Mouse (Mus musculus): ENCODE results near the gene Bcl7c. TPM values are rescaled to one million over a fixed set of nuclear protein-coding genes. Genes with fewer than 3 reads are reported as not detected.

The Bcl7c gene
- polyA plus RNA-seq, 1 experiment = 94.7 TPM

GRCm38 (mm10) chr7:127656946-127657345 lies 51.8 kb downstream of the Bcl7c start:
- TF ChIP-seq TCF3 (IDR thresholded peaks at IDR 0.05; ENCODE audit: insufficient read length, low read depth) = no peak
- peak; percentile 32 for TF ChIP-seq MAX (IDR thresholded peaks at IDR 0.05; ENCODE audit: low read depth)

GRCm38 (mm10) chr7:127654318-127654717 lies 54.4 kb downstream of the Bcl7c start:
- Histone ChIP-seq H3ac (ENCODE audit: control insufficient read depth, insufficient read length) (no peak overlapping the region), H3K27me3 (ENCODE audit: control insufficient read depth, insufficient read depth, insufficient read length) (peaks cover 7% of the 10 kb centered on the region), H3K79me2 (ENCODE audit: control insufficient read depth, insufficient read depth) (no peaks in the 10 kb centered on the region), H3K4me3 (no peak overlapping the region), H3K4me2 (ENCODE audit: low read depth) (no peak overlapping the region), H3K36me3 (ENCODE audit: control insufficient read depth, insufficient read depth) (no peaks in the 10 kb centered on the region)
- no peak for TF ChIP-seq SRF (IDR thresholded peaks at IDR 0.05; ENCODE audit: control insufficient read depth, insufficient read length, low read depth)
- TF ChIP-seq POLR2AphosphoS2 (IDR thresholded peaks at IDR 0.05; ENCODE audit: insufficient read length, low read depth) = no peak
- no peak for TF ChIP-seq TCF12 (IDR thresholded peaks at IDR 0.05; ENCODE audit: insufficient read depth, poor library complexity, severe bottlenecking)
- no peak for TF ChIP-seq E2F4 (IDR thresholded peaks at IDR 0.05; ENCODE audit: insufficient read depth)
- no peak for TF ChIP-seq CEBPB (IDR thresholded peaks at IDR 0.05; ENCODE audit: insufficient read depth, poor library complexity, severe bottlenecking)
- no peak for TF ChIP-seq POLR2A (IDR thresholded peaks at IDR 0.05; ENCODE audit: insufficient read length, low read depth)
- no peak for TF ChIP-seq TCF3 (IDR thresholded peaks at IDR 0.05; ENCODE audit: insufficient read length, low read depth)

More at GRCm38 (mm10) chr7:127656946-127657345, 51.8 kb downstream of the Bcl7c start:
- no peaks in the 10 kb centered on the region for H3K27me3 ChIP-seq (ENCODE audit: control insufficient read depth, insufficient read depth, insufficient read length)
- no peaks in the 10 kb centered on the region for H3K79me2 ChIP-seq (ENCODE audit: control insufficient read depth, insufficient read depth)
- no peaks in the 10 kb centered on the region for H3K36me3 ChIP-seq (ENCODE audit: control insufficient read depth, insufficient read depth)
- H3ac ChIP-seq (ENCODE audit: control insufficient read depth, insufficient read length) = no peak overlapping the region
- no peak overlapping the region for H3K4me2 ChIP-seq (ENCODE audit: low read depth)
- no peak overlapping the region for H3K4me3 ChIP-seq

GRCm38 (mm10) chr7:127652050-127652449 lies 56.7 kb downstream of the Bcl7c start:
- Histone ChIP-seq H3K27me3 (ENCODE audit: control insufficient read depth, insufficient read depth, insufficient read length) (peaks cover 7% of the 10 kb centered on the region), H3K36me3 (ENCODE audit: control insufficient read depth, insufficient read depth) (no peaks in the 10 kb centered on the region), H3K4me3 (no peak overlapping the region), H3ac (ENCODE audit: control insufficient read depth, insufficient read length) (no peak overlapping the region), H3K4me2 (ENCODE audit: low read depth) (no peak overlapping the region), H3K79me2 (ENCODE audit: control insufficient read depth, insufficient read depth) (no peaks in the 10 kb centered on the region)
- TF ChIP-seq TCF12 (IDR thresholded peaks at IDR 0.05; ENCODE audit: insufficient read depth, poor library complexity, severe bottlenecking) (no peak), CEBPB (IDR thresholded peaks at IDR 0.05; ENCODE audit: insufficient read depth, poor library complexity, severe bottlenecking) (no peak), TCF3 (IDR thresholded peaks at IDR 0.05; ENCODE audit: insufficient read length, low read depth) (no peak), USF1 (IDR thresholded peaks at IDR 0.05; ENCODE audit: low read depth) (no peak), POLR2A (IDR thresholded peaks at IDR 0.05; ENCODE audit: insufficient read length, low read depth) (no peak), SRF (IDR thresholded peaks at IDR 0.05; ENCODE audit: control insufficient read depth, insufficient read length, low read depth) (no peak), REST (IDR thresholded peaks at IDR 0.05; ENCODE audit: insufficient read depth, insufficient read length) (no peak), POLR2AphosphoS2 (IDR thresholded peaks at IDR 0.05; ENCODE audit: insufficient read length, low read depth) (no peak), MYOD1 (IDR thresholded peaks at IDR 0.05; ENCODE audit: control insufficient read depth in 1 of 3, insufficient read length in 2 of 3, low read depth in 2 of 3) (no peak)

- Histone ChIP-seq H3ac (ENCODE audit: control insufficient read depth, insufficient read length) (no peak overlapping the region), H3K4me3 (no peak overlapping the region), H3K4me2 (ENCODE audit: low read depth) (no peak overlapping the region), H3K36me3 (ENCODE audit: control insufficient read depth, insufficient read depth) (no peaks in the 10 kb centered on the region), H3K27me3 (ENCODE audit: control insufficient read depth, insufficient read depth, insufficient read length) (peaks cover 7% of the 10 kb centered on the region), H3K79me2 (ENCODE audit: control insufficient read depth, insufficient read depth) (no peaks in the 10 kb centered on the region)
- TF ChIP-seq CEBPB (IDR thresholded peaks at IDR 0.05; ENCODE audit: insufficient read depth, poor library complexity, severe bottlenecking) (no peak), TCF3 (IDR thresholded peaks at IDR 0.05; ENCODE audit: insufficient read length, low read depth) (no peak), SRF (IDR thresholded peaks at IDR 0.05; ENCODE audit: control insufficient read depth, insufficient read length, low read depth) (no peak), REST (IDR thresholded peaks at IDR 0.05; ENCODE audit: insufficient read depth, insufficient read length) (no peak), POLR2A (IDR thresholded peaks at IDR 0.05; ENCODE audit: insufficient read length, low read depth) (no peak), MYOD1 (IDR thresholded peaks at IDR 0.05; ENCODE audit: control insufficient read depth in 1 of 3, insufficient read length in 2 of 3, low read depth in 2 of 3) (no peak)
These were observed 57.1 kb downstream of the Bcl7c start for GRCm38 (mm10) chr7:127651624-127652023.

- Histone ChIP-seq H3ac (ENCODE audit: control insufficient read depth, insufficient read length) (no peak overlapping the region), H3K27me3 (ENCODE audit: control insufficient read depth, insufficient read depth, insufficient read length) (peaks cover 25% of the 10 kb centered on the region), H3K79me2 (ENCODE audit: control insufficient read depth, insufficient read depth) (no peaks in the 10 kb centered on the region), H3K4me3 (no peak overlapping the region), H3K36me3 (ENCODE audit: control insufficient read depth, insufficient read depth) (no peaks in the 10 kb centered on the region), H3K4me2 (ENCODE audit: low read depth) (no peak overlapping the region)
- TF ChIP-seq SRF (IDR thresholded peaks at IDR 0.05; ENCODE audit: control insufficient read depth, insufficient read length, low read depth) (no peak), USF1 (IDR thresholded peaks at IDR 0.05; ENCODE audit: low read depth) (no peak), MAX (IDR thresholded peaks at IDR 0.05; ENCODE audit: low read depth) (no peak), E2F4 (IDR thresholded peaks at IDR 0.05; ENCODE audit: insufficient read depth) (no peak), POLR2AphosphoS2 (IDR thresholded peaks at IDR 0.05; ENCODE audit: insufficient read length, low read depth) (no peak), POLR2A (IDR thresholded peaks at IDR 0.05; ENCODE audit: insufficient read length, low read depth) (no peak), CEBPB (IDR thresholded peaks at IDR 0.05; ENCODE audit: insufficient read depth, poor library complexity, severe bottlenecking) (no peak), MYOG (IDR thresholded peaks at IDR 0.05; ENCODE audit: control insufficient read depth in 1 of 3, insufficient read depth in 1 of 3, insufficient read length in 2 of 3, low read depth in 2 of 3) (no peak), MYOD1 (IDR thresholded peaks at IDR 0.05; ENCODE audit: control insufficient read depth in 1 of 3, insufficient read length in 2 of 3, low read depth in 2 of 3) (no peak), REST (IDR thresholded peaks at IDR 0.05; ENCODE audit: insufficient read depth, insufficient read length) (no peak), TCF12 (IDR thresholded peaks at IDR 0.05; ENCODE audit: insufficient read depth, poor library complexity, severe bottlenecking) (no peak), TCF3 (IDR thresholded peaks at IDR 0.05; ENCODE audit: insufficient read length, low read depth) (no peak)
These were observed 59.5 kb downstream of the Bcl7c start for GRCm38 (mm10) chr7:127649206-127649605.

All from myocyte (in vitro differentiated cells).